Mouse (Mus musculus) 3134 (cell line): ENCODE results near the gene Tmem74b.

ENCODE experiments used
- DNase-seq: peaks from one replicate; pipeline ENCODE4 v3.0.0-alpha.2; 2011; ENCODE audit warnings: low spot score; ENCODE audit not compliant: insufficient read length; ENCODE audit errors: extremely low read depth

Tmem74b gene

GRCm38 (mm10) chr2:151701231-151702145, at the start of gene Tmem74b:
Tmem74b (plus strand) TSS chr2:151702008.
- no peak for DNase-seq

- no peak for DNase-seq
Observed at GRCm38 (mm10) chr2:151652053-151652452, 49.8 kb upstream of the Tmem74b start.

- DNase-seq: no peak
Observed at GRCm38 (mm10) chr2:151668433-151668832, 33.4 kb upstream of the Tmem74b start, which contains the start of gene Rad21l. Rad21l (minus strand) TSS chr2:151668533.

GRCm38 (mm10) chr2:151670026-151670967, 31.5 kb upstream of the Tmem74b start:
- DNase-seq: peak; percentile 11

- DNase-seq: no peak
Observed at GRCm38 (mm10) chr2:151670968-151671329, 30.9 kb upstream of the Tmem74b start.

- no peak for DNase-seq
Observed at GRCm38 (mm10) chr2:151676234-151676633, 25.6 kb upstream of the Tmem74b start.

- DNase-seq: no peak
Observed at GRCm38 (mm10) chr2:151682357-151682756, 19.5 kb upstream of the Tmem74b start.

- DNase-seq: no peak
Observed at GRCm38 (mm10) chr2:151682976-151683375, 18.8 kb upstream of the Tmem74b start.

GRCm38 (mm10) chr2:151702146-151702850, 490 bp downstream of the Tmem74b start:
- no peak for DNase-seq

GRCm38 (mm10) chr2:151702851-151703190, 1.0 kb downstream of the Tmem74b start:
- no peak for DNase-seq

GRCm38 (mm10) chr2:151712647-151713046, 10.8 kb downstream of the Tmem74b start:
- no peak for DNase-seq

- DNase-seq: no peak
Observed at GRCm38 (mm10) chr2:151715526-151715925, 13.7 kb downstream of the Tmem74b start.

GRCm38 (mm10) chr2:151716318-151717055, 14.7 kb downstream of the Tmem74b start:
- DNase-seq: no peak

GRCm38 (mm10) chr2:151724094-151724493, 22.3 kb downstream of the Tmem74b start:
- DNase-seq: no peak

GRCm38 (mm10) chr2:151733151-151733865, 31.5 kb downstream of the Tmem74b start:
- no peak for DNase-seq

GRCm38 (mm10) chr2:151735422-151735821, 33.6 kb downstream of the Tmem74b start:
- DNase-seq: no peak

GRCm38 (mm10) chr2:151738460-151738859, 36.7 kb downstream of the Tmem74b start:
- no peak for DNase-seq

GRCm38 (mm10) chr2:151739081-151739480, 37.3 kb downstream of the Tmem74b start:
- DNase-seq: no peak

- DNase-seq: no peak
Observed at GRCm38 (mm10) chr2:151739505-151739904, 37.7 kb downstream of the Tmem74b start.
